Mouse (Mus musculus): Measurements from ENCODE around the gene Trim2. TPM values are rescaled to one million over a fixed set of nuclear protein-coding genes. Genes with fewer than 3 reads are reported as not detected.

Gene Trim2
- total RNA-seq (2021), result 100 to 1,000 TPM; 329 to 334 TPM
- long read RNA-seq, experiment 1, full-length matches to known transcripts, result 80 of 147 reads
- long read RNA-seq, experiment 1, partial matches to known transcripts, result 29 of 147 reads
- long read RNA-seq, experiment 1, other reads (novel, unspliced or antisense), result 38 of 147 reads
- long read RNA-seq, experiment 2, full-length matches to known transcripts, result 76 of 157 reads
- long read RNA-seq, experiment 2, partial matches to known transcripts, result 31 of 157 reads
- long read RNA-seq, experiment 2, other reads (novel, unspliced or antisense), result 50 of 157 reads

GRCm38 (mm10) chr3:84306777-84307176 is at the start of gene Trim2:
Gene Trim2, minus strand, starts transcription at chr3:84306877.
- no peak for DNase-seq (ENCODE audit: low spot score in 2 of 2)

GRCm38 (mm10) chr3:84355930-84356689 is 49.4 kb upstream of the Trim2 start:
- peak; percentile 17 to 45 for DNase-seq (ENCODE audit: low spot score in 2 of 2)

DNA sequence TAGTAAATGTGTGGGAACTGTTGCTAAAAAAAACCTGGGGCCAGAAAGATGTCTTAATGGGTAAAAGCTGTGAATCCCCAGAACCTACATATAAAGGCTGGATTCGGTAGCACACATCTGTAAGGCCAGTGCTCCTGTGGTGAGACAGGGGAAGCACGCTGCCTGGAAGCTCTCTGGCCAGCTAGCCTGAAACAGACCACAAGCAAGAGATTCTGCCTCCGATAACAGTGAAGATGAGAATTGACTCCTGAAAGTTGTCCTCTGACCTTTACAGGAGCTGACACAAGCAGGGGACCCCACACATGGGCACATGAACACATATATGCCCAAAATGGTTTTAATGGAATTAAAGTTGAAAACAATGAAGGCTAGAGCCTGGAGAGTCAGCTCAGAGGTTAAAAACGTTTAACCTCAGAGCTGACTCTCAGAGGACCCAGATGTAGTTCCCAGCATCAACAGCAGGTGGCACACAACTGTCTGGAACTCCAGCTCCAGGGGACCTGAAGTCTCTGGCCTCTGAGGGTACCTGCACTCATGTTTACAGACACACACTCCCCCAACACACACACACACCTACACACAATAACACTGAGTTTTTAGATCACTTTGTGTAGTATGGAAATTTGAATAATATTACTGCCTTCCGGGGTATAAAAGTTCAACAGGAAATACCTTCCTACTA is 45.8 kb upstream of the Trim2 start:
- peak; percentile 45 to 62 for DNase-seq (ENCODE audit: low spot score in 2 of 2)

- DNase-seq (ENCODE audit: low spot score in 2 of 2), result no peak
These were observed 43.6 kb upstream of the Trim2 start for GRCm38 (mm10) chr3:84350311-84350710.

DNA sequence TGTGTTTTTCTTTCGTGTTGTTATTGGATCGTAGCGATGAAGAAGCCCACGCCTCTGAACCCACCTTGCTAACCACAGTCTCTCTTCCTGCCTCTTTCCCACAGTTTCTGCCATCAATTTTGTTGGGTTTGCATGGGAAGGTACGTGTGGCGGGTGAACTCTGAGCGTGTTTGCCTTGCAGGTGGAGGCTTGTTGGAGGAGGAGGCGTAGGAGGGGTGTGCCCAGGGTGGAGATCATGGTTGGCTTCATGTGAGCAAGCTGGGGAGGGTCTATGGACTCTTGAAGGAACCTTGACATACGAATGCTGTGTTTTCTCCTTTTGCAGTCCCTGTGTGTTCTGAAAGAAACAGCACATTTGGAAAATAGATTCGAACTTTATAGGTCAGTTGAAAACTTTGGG is 43.1 kb upstream of the Trim2 start:
- DNase-seq (ENCODE audit: low spot score in 2 of 2), result no peak

- DNase-seq (ENCODE audit: low spot score in 2 of 2), result peak in 1 of 2 experiments; percentile 9
These were observed 40.7 kb upstream of the Trim2 start for GRCm38 (mm10) chr3:84347426-84347825.

DNA sequence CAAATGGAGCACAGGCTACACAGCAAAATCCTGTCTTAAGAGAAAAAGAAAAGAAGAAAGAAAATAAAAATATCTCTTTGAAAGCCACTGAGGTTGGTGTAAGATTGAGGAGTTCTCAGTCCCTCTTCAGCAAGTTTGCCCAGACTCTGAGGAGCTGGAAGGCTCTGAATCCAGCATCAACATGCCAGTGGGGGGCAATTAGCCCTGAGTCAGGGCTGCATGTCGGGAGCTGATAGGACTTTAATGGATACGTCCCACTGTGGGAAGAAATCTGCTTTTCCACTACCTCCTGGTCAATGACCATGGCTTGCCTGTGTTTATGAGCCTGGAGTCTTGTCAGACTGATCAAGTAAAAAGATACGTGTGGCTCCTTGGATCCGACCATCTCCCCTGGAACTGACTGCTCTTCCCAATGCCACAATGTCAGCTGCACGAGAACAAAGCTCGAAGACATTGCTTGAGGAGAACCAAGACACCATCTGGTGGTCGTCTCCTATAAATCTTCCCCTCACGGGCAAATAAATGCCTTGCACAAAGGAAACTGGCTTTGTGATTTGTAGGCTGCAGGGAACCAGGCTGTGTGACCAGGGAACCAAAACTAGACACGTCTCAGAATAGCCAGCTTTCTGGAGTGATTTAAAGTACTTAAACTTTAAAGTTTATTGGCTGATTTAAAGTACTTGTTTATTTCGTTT is 39.9 kb upstream of the Trim2 start:
- DNase-seq (ENCODE audit: low spot score in 2 of 2), result no peak

GRCm38 (mm10) chr3:84345646-84345980 is 38.9 kb upstream of the Trim2 start:
- DNase-seq (ENCODE audit: low spot score in 2 of 2), result no peak

DNA sequence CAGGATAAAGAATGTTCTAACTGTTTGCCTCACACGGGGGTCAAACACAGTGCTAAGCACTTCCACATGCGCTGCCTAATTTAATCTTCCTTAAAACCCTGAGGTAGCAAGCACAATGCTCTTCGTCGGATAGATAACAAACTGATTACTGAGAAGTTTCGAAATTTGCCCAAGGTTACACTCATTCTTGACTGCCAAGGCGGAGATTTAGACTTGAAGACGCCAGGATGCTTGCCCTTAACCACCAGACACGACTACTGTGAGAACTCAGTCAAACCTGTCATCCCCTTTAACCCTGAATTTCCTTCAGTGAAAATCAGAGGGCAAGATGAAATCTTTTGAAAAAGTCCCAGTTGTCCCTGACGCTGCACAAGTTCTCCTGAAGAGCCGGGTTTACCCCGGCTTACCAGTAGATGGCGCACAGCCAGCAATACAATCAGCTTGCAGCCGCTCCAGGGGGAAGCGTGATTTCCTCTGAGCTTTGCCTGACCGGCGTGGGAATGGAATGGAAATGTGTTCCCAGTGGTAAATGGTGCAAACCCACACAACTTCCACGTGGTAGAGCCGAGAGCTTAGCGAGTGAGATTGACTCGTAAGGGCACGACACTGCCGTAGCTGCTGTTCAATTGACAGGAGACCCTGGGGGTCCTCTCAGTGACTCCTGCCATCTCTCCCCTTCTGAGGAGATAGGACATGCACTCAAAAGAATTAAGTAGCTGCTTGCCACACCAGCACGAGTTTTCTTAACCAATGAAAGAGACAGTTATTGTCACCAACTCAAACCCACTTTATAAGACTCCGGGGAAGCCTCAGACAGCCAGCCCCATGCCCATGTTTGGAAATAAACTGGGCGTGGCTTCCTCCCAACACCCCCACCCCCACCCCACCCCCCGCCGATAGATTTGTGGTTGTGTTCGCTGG is 38.3 kb upstream of the Trim2 start:
- peak; percentile 78 to 90 for DNase-seq (ENCODE audit: low spot score in 2 of 2)

- DNase-seq (ENCODE audit: low spot score in 2 of 2), result no peak
These were observed 36.4 kb upstream of the Trim2 start for GRCm38 (mm10) chr3:84343101-84343500.

DNA sequence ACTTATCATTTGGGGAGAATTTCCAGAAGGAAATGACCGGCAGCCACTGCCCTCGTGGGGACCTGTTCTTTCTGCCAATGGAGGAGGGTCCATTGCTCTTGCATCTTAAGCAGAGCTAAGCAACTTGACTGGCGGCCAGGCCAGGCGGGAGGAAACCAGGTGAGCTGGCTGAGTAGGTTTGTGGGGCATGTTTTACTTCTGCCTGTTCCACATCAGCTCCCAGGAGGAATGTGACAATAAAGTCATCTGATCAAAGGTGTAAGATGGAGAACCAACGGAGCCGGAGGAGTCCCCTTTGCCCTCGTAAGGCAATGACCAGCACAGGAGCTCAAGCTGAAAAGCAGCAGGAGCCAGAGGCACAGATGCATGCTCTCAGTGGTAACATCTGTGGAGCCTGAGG is 35.1 kb upstream of the Trim2 start:
- no peak for DNase-seq (ENCODE audit: low spot score in 2 of 2)

GRCm38 (mm10) chr3:84337585-84337984 is 30.9 kb upstream of the Trim2 start:
- DNase-seq (ENCODE audit: low spot score in 2 of 2), result no peak

DNA sequence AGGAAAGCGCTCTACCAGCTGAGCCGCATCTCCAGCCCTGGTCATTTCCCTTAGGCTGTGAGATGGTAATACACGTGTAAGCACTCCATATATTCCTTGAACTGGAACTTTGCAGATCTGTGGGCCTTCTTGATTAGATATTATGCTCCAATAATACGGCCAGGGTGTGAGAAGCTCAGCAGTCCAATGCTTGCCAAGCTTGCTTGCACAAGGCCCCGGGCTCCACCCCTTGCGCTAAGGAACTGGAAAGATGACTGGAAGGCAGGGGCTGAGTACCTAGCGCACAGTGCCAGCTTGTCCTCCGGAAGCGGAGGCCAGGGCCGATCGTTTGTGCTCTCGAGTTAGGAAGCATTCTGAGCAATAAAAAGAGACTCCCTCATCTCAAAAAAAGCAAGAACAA is 29.7 kb upstream of the Trim2 start:
- no peak for DNase-seq (ENCODE audit: low spot score in 2 of 2)

GRCm38 (mm10) chr3:84335421-84336073 is 28.9 kb upstream of the Trim2 start:
- DNase-seq (ENCODE audit: low spot score in 2 of 2), result no peak

GRCm38 (mm10) chr3:84334771-84335420 is 28.2 kb upstream of the Trim2 start:
- peak; percentile 4 to 9 for DNase-seq (ENCODE audit: low spot score in 2 of 2)

GRCm38 (mm10) chr3:84333400-84334349 is 27.0 kb upstream of the Trim2 start:
- peak; percentile 50 to 58 for DNase-seq (ENCODE audit: low spot score in 2 of 2)

GRCm38 (mm10) chr3:84330210-84330609 is 23.5 kb upstream of the Trim2 start:
- DNase-seq (ENCODE audit: low spot score in 2 of 2), result no peak

DNA sequence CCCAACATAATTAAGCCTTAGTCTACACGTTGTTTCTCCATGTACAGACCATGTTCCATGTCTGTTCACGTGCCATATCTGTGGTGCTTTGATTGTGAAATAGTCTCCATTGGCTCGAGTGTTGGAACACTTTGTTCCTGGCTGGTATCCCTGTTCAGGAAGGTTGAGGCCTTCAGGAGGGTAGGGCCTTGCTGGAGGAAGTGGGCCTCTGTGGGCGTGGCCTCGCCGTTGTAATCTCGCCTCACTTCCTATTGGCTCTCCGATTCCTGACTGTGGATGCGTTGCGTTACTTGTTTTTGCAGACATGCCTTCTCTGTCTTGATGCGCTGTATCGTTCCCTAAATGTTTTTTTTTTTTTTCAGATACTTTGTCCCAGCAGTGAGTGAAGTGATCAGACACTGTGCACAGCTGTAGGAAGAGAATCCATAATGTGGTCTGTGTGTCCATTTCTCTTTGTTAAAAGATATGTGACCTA is 18.3 kb upstream of the Trim2 start:
- no peak for DNase-seq (ENCODE audit: low spot score in 2 of 2)

All from layer of hippocampus, postnatal 14 days (tissue).